Comparison of ENCODE assay signal across 7 mouse cellular contexts in the genomic region with DNA sequence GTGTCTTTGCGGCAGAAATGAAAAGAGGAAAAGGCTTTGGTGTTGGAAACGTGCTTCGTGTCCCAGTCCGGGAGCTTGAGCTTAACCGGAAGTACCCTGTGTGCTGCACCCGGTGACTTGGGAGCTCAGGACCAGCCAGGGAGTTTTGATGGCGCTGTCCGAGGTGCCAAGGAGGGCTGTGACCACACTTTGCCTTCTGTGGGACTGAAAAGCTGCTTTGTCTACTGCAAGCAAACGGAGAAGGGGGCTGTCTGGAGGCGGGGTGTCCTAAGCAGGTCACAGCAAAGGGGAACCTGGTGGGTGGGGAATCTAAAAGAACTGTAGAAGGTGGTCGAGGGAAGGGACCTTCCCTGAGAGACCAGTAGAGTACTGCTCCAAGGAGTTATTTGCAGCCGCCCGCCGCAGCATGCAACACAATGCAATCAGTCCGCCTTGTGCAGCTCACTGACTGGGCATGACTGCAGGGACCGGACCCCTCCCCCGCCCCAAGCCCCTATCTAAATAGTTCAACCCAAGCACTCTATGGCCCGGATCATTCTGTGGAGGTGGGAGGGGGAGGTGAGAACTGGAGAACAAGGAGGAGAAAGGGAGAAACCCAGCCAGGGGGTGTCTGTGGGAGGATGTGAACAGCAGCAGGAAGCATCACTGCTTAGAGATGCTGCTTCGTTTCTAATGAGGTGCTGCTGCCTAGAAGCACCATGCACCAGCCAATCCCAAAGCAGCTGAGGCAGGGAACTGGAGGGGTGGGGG.
A peak's percentile ranks its signal among the peaks of the same experiment; 100 is the strongest.
DNase-seq lines count a peak whose midpoint lies in the region; ATAC-seq lines count a peak whose summit lies in the region.

No protein-coding gene starts in this region.

- H3K36me3 ChIP-seq in hindbrain, embryonic 10.5 days = no peaks in the 10 kb centered on the region
- H3K36me3 ChIP-seq in midbrain, embryonic 13.5 days = no peaks in the 10 kb centered on the region

- no peaks in the 10 kb centered on the region for H3K9me3 ChIP-seq in hindbrain, embryonic 10.5 days
- no peaks in the 10 kb centered on the region for H3K9me3 ChIP-seq in midbrain, embryonic 13.5 days

- DNase-seq in ES-CJ7 (ENCODE audit: low read depth, low spot score) (peak; percentile 81), R1 (ENCODE audit: low read depth, low spot score) (peak; percentile 70)
- peak; percentile 65 for DNase-seq in hindbrain, embryonic 10.5 days (ENCODE audit: low spot score)
- no peak for DNase-seq in cerebellum, adult 9-10 months
- no peak for DNase-seq in thymus, postnatal 10 days (ENCODE audit: low spot score in 2 of 2)
- DNase-seq in adrenal gland, adult 2 months = no peak

- H3K9ac ChIP-seq in midbrain, embryonic 13.5 days (replicated peaks) = peak overlapping the region; percentile 74

- peak overlapping the region; percentile 68 for H3K27ac ChIP-seq in hindbrain, embryonic 10.5 days
- peak overlapping the region; percentile 57 for H3K27ac ChIP-seq in midbrain, embryonic 13.5 days

- H3K4me1 ChIP-seq in hindbrain, embryonic 10.5 days (replicated peaks) = peaks cover 36% of the 10 kb centered on the region
- H3K4me1 ChIP-seq in midbrain, embryonic 13.5 days (replicated peaks) = peaks cover 36% of the 10 kb centered on the region

- peak overlapping the region; percentile 53 for H3K4me3 ChIP-seq in hindbrain, embryonic 10.5 days
- peak overlapping the region; percentile 58 for H3K4me3 ChIP-seq in midbrain, embryonic 13.5 days (replicated peaks)

- WGBS in hindbrain, embryonic 10.5 days = 3% methylated on average over 19 of the region's 19 CpGs
- under 1% methylated on average over 19 of the region's 19 CpGs for WGBS in midbrain, embryonic 13.5 days

- H3K4me2 ChIP-seq in midbrain, embryonic 13.5 days (replicated peaks) = peak overlapping the region; percentile 82

- H3K27me3 ChIP-seq in hindbrain, embryonic 10.5 days (ENCODE audit: insufficient read depth, poor library complexity, severe bottlenecking) = peaks cover 70% of the 10 kb centered on the region
- peaks cover 40% of the 10 kb centered on the region for H3K27me3 ChIP-seq in midbrain, embryonic 13.5 days

- ATAC-seq in midbrain, embryonic 13.5 days = peak; percentile 71

Comparison
In these comparisons a context has a peak if more than half of its experiments do, and no peak if none do; other contexts are left out.
1. DNase-seq: peak in ES-CJ7 (single experiment), R1 (single experiment) and hindbrain, embryonic 10.5 days (single experiment); none in cerebellum, adult 9-10 months (single experiment), thymus, postnatal 10 days (0 of 2) and adrenal gland, adult 2 months (single experiment).